Mouse (Mus musculus) cerebellum, postnatal 25 days (tissue): ENCODE results near the gene Cbfb.
"Not testable (repeated sequence)": the region's sequence is repeated elsewhere in the genome, so short reads cannot be mapped to it uniquely, and the experiment has no call there.

Source experiments
- DNase-seq, 2 experiments: peaks; one replicate each; pipeline ENCODE4 v3.0.0; 2021; ENCODE audit warnings: mixed read lengths in 2 of 2

The Cbfb gene

DNA sequence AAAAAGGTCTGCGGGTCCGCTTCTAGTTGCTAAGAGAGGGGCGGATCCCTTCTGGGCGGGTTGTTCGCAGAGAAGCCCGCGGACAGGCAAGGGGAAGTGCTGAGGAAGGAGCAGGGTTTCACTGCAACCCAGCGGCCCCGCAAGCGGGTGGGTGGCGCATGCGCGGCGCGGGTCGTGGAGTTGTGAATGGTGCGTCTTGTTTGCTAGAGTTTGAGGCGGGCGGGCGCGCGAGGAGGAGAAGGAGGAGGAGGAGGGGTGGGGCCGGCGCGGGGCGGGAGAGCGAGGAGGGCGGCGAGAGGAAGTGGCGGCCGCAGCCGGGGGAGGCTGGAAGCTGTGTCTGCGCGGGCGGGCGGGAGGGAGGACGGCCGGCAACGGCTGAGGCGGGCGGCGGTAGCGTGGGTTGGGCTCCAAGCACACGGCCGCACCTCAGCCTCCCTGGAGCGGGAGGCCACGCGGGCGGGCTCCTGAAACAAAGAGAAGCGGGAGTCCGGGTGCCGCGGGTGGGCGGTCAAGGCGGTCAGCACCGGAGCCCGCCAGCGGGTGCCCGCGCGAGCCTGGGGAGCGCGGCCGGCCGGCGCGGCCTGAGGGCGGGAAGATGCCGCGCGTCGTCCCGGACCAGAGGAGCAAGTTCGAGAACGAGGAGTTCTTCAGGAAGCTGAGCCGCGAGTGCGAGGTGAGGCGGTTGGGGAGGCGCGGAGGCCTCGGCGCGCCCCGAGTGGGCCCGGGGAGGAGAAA is at the start of gene Cbfb:
Gene Cbfb (plus strand): TSS at position 294 of the 735 bp plus-strand sequence.
- DNase-seq: peak; percentile 90 to 94

DNA sequence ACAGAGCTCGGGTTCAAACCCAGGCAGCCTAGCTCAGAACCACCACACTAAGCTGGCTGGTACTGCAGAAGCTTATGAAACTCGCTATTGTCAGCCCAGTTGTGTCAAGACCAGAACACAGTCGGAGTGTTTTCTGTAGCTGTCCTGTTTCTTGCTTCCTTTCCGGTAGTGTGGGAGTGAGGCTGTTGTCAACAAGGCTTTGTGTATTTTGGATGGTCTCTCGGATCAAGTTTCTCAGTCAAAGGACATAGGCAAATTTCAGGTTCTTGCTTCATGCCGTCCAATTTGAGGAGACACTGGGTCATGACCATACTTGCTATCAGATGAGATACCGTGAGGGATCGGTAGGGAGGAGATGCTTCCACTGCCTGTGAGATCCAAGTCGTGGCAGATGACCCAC is 40.6 kb upstream of the Cbfb start:
- DNase-seq: no peak

DNA sequence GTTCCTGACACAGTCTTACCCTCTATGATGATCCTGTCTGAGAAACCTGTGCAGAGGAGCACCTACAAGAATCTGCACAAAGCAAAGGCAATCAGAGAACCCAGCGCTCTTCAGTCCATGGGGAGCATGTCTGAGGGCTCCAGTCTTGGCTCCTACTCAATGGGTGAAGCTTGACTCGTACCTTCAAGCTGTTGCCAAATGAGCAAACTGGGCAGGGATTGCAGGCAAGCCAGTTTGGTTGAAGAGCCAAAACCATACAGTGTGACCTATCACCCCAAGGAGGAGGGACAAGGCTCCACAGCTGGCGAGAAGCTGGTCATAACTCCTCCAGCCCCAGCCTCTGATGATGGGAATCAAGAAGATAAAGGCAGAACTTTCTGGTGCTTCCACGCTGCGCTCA is 39.0 kb upstream of the Cbfb start, which contains the start of gene Ces4a:
Gene Ces4a (plus strand): TSS at position 292 of the 400 bp plus-strand sequence.
- DNase-seq: no peak

DNA sequence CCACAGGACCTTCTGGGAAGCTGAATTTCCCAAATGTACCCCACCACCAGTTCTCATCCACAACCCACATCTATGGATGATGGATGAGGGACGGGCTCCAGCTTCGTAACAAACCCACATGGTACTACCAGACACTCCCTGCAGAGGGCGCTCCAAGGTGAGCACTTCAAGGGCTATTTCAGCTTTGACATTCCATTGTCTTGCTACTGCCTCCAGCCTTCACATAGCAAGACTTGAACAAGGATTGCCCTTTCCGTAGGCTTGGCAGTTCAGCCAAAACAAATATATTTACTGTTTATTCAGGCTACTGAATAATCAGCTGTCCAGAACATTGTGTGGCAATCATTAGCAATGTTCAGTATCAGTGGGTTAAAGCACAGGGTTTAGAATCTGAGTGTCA is 32.1 kb upstream of the Cbfb start:
- DNase-seq: peak; percentile 58 to 75

DNA sequence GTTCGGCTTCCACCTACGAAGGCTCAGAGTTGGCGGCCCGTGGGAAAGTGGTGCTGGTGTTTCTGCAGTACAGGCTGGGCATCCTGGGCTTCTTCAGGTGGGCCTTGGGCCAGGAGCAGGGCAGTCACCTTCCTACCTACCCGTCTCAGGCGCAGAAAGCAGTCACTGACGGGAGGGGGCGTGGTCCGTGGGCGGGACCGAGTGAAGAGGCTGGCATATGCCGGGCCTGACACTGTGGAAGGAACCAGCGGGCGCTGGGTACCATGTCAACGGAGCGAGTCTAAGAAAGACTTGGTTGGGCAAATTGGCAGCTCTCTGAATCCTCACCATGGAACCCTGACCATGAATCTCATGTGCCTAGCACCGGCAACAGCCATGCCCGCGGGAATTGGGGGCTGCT is 28.1 kb upstream of the Cbfb start:
- DNase-seq: no peak

DNA sequence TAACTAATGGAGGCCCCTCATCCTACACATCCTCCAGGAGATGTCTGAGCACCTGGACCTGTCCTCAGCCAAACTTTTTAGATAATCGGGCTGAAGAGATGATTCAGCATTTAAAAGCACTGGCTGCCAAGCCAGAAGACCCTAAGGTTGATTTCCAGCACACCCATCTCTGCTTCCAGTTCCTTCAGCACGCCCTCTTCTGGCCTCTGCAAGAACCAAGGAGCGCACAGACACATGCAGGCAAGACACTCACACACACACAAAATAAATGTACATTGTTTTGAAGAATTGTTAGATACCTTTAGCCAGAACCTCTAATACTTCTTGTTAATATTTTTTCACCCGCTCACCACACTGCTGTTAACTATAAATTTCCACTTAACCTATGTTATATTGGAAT is 18.8 kb upstream of the Cbfb start:
- no peak for DNase-seq

DNA sequence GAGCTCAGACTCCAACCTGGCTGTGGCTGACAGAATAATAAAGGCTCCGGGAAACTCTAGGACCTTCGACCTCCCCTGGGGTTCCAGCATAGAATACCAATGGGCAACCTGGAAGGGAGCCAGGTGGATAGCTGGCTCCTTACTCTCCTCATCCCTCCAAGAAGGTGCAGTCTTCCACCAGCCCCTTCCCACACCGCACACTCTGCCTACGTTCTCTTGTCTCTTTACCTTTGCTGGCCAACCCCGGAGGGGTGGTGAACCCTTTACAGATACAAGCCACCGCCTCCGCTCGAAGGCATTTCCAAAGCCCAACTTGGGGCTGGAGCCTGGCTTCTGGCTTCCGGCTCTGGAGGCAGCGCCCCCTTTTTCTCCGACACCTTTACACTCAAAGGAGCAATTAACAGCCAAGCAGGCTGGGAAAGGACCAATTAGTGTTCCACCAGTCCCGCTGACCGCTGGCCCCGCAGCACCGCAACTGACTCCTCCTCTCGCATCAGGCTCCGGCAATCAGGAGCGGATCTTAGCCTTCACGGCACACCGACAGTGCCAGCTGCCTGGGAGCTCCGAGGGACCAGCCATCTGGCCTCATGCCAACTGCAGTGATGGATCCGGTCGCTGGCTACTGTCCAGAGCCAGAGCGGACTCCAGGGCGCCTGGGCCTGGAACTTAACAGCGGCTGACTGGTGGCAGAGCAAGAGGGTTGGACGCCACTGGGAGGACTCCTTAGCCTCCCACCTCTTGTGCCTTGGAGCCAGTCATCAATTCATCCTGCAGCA is 17.7 kb upstream of the Cbfb start:
- DNase-seq: peak; percentile 69 to 84

DNA sequence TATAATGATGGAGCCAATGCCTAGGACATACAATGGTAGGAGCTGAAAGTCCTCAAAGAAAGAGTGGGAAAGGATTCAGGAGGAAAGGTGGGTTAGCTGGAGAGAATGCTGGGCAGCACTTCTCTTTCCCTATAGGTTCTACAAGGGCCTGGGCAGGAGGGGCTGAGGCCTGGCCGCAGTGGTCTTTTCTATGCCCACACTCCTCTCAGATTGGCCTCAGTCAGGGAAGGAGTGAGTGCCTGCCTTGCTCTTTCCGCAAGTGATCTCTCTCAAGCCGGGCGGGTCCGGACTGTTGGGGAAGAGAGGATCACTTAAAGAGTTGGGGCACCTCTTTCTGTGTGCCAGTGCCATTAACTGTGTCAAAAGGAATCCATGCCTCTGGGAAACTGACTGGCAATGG is 16.2 kb upstream of the Cbfb start:
- DNase-seq: no peak

DNA sequence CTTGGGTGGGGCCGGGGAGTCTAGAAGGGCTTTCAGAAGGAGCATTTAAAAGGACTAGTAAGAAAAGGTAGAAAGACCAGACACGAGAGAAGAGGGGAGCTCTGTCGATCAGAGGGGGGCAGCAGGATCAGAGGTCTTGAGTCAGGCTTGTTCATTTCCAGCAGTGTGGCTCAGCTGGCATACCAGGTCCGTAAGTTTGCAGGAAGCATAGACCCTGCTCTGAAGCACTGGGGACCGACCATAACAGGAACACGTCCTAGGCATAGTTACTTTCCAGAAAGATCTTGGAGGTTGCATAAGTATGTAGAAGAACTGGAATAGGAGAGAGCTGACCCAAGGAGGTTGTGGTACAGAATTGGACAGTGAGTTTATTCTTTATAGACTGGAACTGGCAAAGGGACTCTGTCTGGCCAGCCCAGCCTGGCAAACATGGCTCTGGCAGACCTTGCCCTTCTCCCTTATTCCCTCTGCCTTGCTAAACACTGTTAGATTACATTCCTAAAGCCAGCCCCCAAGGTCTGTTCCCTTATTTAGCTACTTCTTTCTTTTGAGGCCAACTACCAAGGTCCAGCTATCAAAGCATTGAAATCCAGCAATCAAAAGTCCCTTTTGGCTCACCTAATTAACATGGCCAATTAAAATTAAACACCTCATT is 15.3 kb upstream of the Cbfb start:
- DNase-seq: no peak

DNA sequence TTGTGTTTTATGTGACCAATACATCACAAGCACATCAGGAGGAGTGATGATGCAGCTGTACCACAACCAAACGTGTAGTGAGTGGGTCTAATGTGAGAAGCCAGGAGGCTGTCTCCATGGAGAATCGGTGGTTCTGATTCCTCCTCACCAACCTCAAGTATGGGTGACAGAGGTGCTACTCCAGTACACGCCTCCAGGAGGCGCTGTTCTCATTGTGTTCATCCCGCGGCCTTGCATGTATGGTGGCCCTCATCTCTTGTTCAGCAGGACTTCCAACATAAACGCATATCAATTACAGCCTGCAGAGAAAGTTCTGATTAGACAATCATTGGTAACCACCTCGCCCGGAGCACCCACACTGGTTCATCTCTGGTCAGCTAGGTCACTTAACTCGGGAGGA is 12.9 kb upstream of the Cbfb start:
- peak in 1 of 2 experiments; percentile 34 for DNase-seq

DNA sequence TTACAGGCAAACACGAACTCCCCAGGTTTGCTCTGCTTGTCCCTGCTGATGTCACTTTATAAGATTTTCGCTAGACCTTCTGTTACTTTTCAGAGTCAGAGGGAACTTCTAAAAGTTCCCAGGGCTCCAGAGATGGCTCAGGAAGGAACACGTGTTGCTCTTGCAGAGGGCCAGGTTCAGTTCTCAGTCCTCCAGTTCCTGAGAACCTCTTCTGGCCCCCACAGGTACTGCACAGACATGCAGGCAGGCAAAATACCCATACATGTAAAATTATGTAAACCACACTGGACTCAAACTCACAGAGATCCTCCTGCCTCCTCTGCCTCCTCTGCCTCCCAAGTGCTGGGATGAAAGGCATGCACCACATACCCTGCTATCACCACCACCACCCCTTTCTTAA is 12.4 kb upstream of the Cbfb start:
- DNase-seq: no peak

DNA sequence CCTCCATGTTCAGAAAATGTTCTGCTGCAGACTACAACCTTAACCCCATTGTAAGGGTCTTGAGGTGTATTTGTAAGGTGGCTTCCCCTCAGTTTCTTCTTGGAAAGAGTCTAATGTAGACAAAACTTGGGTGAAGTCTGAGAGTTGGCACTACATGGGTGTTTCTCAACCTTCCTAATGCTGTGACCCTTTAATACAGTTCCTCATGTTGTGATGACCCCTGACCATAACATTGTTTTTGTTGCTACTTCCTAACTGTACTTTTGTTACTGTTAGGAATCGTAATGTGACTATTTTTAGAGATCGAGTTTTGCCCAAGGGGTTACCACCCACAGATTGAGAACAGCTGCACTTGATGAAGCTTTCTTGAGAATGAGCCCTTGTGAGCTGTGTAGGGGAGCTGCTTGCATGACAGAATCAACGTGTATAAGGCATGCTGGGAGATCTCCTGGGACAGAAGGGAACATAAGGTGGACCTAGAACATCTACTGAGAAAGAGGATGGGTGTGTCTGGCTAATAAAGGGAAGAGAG is 9.3 kb upstream of the Cbfb start:
- DNase-seq: no peak

DNA sequence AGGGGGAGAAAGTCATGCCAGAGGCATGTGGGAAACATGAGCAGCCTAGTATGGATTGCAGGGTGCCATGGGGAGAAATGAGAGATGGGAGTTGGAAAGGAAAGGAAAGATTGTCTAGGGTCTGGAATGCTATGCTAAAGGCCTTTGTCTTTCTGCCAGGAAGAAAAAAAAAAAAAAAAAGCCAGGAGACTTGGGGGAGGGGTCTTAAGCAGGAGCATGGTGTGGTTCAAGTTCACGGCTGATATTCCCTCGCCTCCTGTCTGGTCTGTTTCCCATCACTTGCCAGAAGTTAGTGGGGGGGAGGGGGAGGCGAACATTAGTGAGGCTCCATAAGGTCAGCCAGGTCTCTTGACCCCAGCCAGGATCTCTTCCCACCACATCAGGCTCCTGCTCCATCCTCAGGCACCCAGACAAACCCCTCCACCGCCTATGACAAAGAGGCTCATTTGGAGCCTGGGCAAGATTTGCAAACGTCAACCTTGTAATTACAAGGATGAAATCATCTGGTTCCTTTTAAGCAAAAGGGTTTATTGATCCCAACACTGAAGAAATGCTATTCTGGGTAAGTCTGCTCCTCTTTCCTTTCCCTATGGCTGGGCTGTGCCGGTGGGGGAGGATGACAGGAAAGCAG is 6.1 kb upstream of the Cbfb start:
- no peak for DNase-seq

DNA sequence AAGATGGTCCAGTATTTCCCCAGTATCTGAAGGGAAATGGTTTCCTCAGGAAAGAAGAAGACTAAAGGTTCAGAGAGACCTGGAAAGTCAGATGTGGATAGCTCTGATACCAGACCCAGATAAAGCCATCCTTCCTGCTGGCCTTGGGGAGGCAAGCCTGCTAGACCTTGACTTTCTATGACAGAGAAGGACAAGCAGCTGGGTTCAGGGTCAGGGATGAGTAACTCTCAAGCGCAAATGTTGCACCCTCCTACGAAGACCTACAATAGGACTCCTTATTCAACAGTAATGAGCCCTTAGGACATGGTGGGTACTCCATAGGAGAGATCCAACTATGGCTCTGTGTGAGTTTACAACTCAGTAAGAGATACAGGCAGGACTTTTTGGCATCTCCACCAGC is 5.3 kb upstream of the Cbfb start:
- no peak for DNase-seq

DNA sequence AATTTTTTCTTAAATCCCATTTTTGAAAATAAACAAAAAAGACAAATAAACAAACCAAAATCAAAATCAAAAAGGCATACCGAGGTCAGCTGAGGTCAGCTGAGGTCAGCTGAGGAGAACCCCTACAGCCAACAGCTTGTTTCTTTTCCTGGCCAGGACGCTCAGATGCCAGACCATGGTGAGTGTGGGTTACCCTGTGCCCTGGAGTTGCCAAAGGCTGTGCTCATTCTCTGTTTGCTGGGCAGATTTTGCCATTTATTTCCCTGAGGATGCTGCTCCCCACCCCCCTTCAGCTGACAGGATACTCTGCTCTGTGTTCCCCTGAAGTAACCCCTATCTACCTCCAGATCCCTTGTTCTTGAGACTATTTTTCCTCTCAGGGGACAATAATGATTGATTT is 3.4 kb upstream of the Cbfb start:
- no peak for DNase-seq

DNA sequence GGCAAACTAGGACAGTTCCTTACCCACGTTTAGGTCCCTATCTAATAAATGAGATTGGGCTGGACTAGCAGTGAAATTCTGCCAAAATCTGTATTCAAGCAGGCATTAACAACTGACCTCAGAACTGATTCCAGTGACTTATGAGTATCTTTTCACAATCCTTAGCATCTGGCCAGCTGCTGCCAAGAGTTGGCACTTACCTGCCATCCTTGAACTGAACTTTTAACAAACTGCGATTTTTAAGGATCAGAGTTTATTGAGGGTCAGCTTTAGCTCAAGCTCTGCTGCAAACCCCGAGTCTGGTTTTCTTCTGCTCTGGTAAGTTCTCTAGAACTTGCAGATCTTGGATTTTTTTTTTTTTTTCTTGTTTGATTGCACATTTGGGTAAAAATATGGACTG is 892 bp upstream of the Cbfb start:
- no peak for DNase-seq

DNA sequence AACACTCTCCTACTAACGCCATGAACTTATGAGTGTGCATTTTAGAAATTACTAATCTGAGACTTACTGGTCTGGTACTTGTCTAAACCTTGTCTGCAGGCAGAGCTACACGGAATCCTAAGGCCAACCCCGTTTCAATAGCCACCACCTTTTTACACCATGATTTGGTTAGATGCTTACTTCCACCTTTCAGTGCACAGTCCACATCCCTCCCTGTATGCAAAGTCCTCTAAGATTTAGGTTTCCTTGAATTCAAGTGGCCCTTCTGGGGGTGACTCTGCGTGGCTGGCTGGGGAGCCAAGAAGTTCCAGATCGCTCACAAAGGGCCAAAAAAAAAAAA is 463 bp upstream of the Cbfb start:
- DNase-seq: no peak

DNA sequence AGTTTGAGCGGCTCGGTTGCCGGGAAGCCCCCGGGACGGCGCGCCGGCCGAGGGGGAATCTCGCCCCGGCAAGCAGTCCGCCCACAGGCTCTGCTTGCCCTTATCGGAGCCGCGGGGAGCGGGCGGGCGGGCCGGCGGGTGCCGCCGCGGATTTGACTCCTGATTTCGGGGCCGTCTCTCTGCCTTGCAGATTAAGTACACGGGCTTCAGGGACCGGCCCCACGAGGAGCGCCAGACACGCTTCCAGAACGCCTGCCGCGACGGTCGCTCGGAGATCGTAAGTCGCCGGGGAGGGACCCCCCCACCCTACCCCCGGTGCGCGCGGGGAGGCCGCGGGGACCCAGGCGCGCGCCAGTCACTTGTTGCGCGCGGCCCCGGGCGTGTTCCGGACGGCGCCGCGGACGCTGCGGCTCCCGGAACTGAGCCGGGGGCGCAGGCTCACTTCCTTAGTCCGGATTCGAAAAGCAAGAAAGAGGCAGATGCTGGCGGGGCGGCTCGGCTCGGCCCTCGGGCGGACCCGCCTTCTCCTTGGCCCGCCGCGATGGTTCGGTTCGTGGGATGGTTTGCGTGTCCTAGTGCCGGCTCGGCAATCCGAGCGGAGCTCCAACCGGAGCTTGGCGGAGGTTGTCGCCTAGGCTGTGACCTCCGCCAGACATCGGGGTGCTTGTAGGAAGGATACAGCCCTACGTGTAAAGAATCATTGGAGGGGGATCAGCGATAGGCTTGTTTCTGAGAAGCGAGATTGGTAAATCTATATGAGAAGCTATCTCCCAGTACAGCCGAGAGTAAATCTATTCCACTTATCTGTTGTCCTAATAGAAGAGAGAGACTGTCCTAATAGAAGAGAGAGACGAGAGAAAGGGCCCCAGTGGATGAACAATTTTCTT is 885 bp downstream of the Cbfb start:
- DNase-seq: peak; percentile 65 to 66

DNA sequence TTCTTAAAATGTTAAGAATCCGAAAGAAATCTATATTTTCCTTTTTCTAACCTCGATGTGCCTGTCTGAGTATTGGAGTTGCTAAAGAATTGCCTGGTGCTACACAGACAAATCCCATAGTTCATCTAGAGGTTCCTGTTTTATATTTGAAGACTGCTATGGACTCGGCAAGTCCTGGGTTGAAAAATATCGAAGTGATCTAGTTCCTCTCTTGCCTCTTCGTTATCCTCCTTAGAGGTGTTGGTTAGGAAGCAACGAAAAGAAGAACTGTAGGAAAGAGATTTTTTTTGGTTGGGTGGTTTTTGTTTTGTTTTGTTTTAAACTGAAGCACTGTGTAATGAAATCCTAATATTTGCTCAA is 1.5 kb downstream of the Cbfb start:
- no peak for DNase-seq

DNA sequence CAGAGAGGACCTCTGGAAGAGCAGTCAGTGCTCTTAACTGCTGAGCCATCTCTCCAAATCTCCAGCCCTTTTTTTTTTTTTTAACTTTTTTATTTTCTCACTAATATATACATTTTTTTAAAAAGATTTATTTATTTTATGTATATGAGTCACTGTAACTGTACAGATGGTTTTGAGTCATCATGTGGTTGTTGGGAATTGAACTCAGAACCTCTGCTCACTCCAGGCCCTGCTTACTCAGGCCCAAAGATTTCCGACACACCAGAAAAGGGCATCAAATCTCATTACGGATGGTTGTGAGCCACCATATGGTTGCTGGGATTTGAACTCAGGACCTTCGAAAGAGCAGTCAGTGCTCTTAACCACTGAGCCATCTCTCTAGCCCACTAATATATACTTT is 4.8 kb downstream of the Cbfb start:
- not testable (repeated sequence) for DNase-seq

DNA sequence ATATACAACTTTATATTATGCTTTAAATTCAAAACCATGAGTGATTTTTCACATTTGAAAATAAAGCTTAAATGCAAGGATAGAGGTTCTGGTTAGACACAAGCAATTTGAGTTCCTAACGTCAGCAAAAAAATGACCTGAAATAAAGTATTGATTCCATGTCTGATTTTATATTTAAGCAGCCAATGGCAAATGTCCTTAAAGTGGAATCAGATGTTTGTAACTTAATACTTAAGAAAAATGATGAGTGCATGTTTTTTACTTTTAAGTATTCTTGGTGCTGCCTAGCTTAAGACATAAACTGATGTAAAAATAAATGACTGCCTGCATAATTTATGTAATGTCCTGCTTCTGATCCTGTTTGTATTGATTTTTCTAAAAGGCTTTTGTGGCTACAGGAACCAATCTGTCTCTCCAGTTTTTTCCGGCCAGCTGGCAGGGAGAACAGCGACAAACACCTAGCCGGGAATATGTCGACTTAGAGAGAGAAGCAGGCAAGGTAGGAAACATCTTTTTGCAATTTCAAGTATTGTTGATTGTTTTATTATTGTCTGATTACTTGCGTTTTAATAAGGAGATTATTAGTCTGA is 7.8 kb downstream of the Cbfb start:
- no peak for DNase-seq

DNA sequence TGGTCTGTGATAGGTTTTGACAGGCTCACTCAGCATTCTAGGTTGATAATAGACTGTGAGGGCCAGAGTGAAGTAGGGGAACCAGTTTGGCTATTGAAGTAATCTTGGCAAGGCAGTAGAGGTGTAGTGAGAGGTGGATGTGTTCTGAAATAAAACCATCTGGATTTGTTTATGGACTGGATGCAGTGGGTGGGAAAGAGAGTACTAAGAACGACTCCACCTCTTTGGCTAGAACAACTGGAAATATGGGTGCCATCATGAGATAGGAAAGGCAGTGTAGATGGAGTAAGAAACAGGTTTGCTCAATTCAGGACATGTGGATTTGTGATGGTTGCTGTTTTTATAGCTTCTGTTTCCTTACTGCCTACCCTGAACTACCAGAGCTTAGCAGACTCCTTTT is 11.7 kb downstream of the Cbfb start:
- no peak for DNase-seq
